Mouse (Mus musculus): ENCODE measurements around the gene Il27. TPM values are rescaled to one million over a fixed set of nuclear protein-coding genes. Genes with fewer than 3 reads are reported as not detected.

The Il27 gene
- polyA plus RNA-seq, 1 experiment from 2014 or later, result not detected

GRCm38 (mm10) chr7:126625369-126625768 is 30.6 kb upstream of the Il27 start:
- no peak for ATAC-seq (ENCODE audit: low read depth)
- Histone ChIP-seq H3K4me1 (replicated peaks) (peaks cover 5% of the 10 kb centered on the region), H3K4me3 (no peak overlapping the region), H3K27ac (replicated peaks) (no peak overlapping the region), H3K9me3 (no peaks in the 10 kb centered on the region), H3K4me2 (no peak overlapping the region), H3K27me3 (no peaks in the 10 kb centered on the region), H3K36me3 (no peaks in the 10 kb centered on the region), H3K9ac (no peak overlapping the region)
- WGBS, result 55% methylated on average over 6 of the region's 6 CpGs

GRCm38 (mm10) chr7:126624774-126625173 is 30.0 kb upstream of the Il27 start:
- H3K9ac ChIP-seq, result no peak overlapping the region
- no peak overlapping the region for H3K4me3 ChIP-seq
- H3K27me3 ChIP-seq, result no peaks in the 10 kb centered on the region
- H3K4me1 ChIP-seq (replicated peaks), result peaks cover 5% of the 10 kb centered on the region
- WGBS, result 78% methylated on average over 16 of the region's 16 CpGs
- no peak overlapping the region for H3K4me2 ChIP-seq
- no peaks in the 10 kb centered on the region for H3K9me3 ChIP-seq
- ATAC-seq (ENCODE audit: low read depth), result no peak
- no peaks in the 10 kb centered on the region for H3K36me3 ChIP-seq
- H3K27ac ChIP-seq (replicated peaks), result no peak overlapping the region

GRCm38 (mm10) chr7:126623381-126623780 is 28.6 kb upstream of the Il27 start:
- ATAC-seq (ENCODE audit: low read depth), result no peak
- Histone ChIP-seq H3K4me2 (no peak overlapping the region), H3K4me1 (replicated peaks) (peaks cover 5% of the 10 kb centered on the region), H3K9me3 (no peaks in the 10 kb centered on the region), H3K9ac (0 out of 2 replicates have a peak overlapping the region, but pooled peaks have one; percentile 26), H3K27ac (replicated peaks) (no peak overlapping the region), H3K27me3 (no peaks in the 10 kb centered on the region), H3K4me3 (no peak overlapping the region), H3K36me3 (no peaks in the 10 kb centered on the region)
- WGBS, result 91% methylated on average over 1 of the region's 1 CpGs

GRCm38 (mm10) chr7:126621452-126622359 is 27.0 kb upstream of the Il27 start:
- Histone ChIP-seq H3K4me3 (no peak overlapping the region), H3K4me2 (no peak overlapping the region), H3K36me3 (no peaks in the 10 kb centered on the region), H3K27ac (replicated peaks) (no peak overlapping the region), H3K9me3 (no peaks in the 10 kb centered on the region), H3K9ac (no peak overlapping the region), H3K4me1 (replicated peaks) (peaks cover 5% of the 10 kb centered on the region), H3K27me3 (no peaks in the 10 kb centered on the region)
- 87% methylated on average over 9 of the region's 9 CpGs for WGBS
- no peak for ATAC-seq (ENCODE audit: low read depth)

GRCm38 (mm10) chr7:126619559-126620275 is 25.0 kb upstream of the Il27 start:
- H3K9ac ChIP-seq, result no peak overlapping the region
- H3K4me2 ChIP-seq, result no peak overlapping the region
- no peak overlapping the region for H3K27ac ChIP-seq (replicated peaks)
- ATAC-seq (ENCODE audit: low read depth), result no peak
- no peaks in the 10 kb centered on the region for H3K36me3 ChIP-seq
- H3K9me3 ChIP-seq, result no peaks in the 10 kb centered on the region
- no peak overlapping the region for H3K4me3 ChIP-seq
- peaks cover 5% of the 10 kb centered on the region for H3K4me1 ChIP-seq (replicated peaks)
- no peaks in the 10 kb centered on the region for H3K27me3 ChIP-seq
- 84% methylated on average over 10 of the region's 10 CpGs for WGBS

GRCm38 (mm10) chr7:126616707-126617106 is 22.0 kb upstream of the Il27 start:
- H3K4me3 ChIP-seq, result no peak overlapping the region
- no peak for ATAC-seq (ENCODE audit: low read depth)
- H3K4me1 ChIP-seq (replicated peaks), result no peaks in the 10 kb centered on the region
- H3K9me3 ChIP-seq, result no peaks in the 10 kb centered on the region
- H3K36me3 ChIP-seq, result no peaks in the 10 kb centered on the region
- WGBS, result 75% methylated on average over 3 of the region's 3 CpGs
- no peak overlapping the region for H3K4me2 ChIP-seq
- H3K27ac ChIP-seq (replicated peaks), result no peak overlapping the region
- no peaks in the 10 kb centered on the region for H3K27me3 ChIP-seq
- no peak overlapping the region for H3K9ac ChIP-seq

- 76% methylated on average over 3 of the region's 3 CpGs for WGBS
- H3K9me3 ChIP-seq, result no peaks in the 10 kb centered on the region
- no peaks in the 10 kb centered on the region for H3K4me1 ChIP-seq (replicated peaks)
- H3K9ac ChIP-seq, result no peak overlapping the region
- no peak overlapping the region for H3K4me3 ChIP-seq
- no peak overlapping the region for H3K27ac ChIP-seq (replicated peaks)
- H3K36me3 ChIP-seq, result no peaks in the 10 kb centered on the region
- ATAC-seq (ENCODE audit: low read depth), result no peak
- H3K27me3 ChIP-seq, result no peaks in the 10 kb centered on the region
- H3K4me2 ChIP-seq, result no peak overlapping the region
Observed at GRCm38 (mm10) chr7:126612736-126613135, 18.0 kb upstream of the Il27 start.

GRCm38 (mm10) chr7:126607796-126608195 is 13.1 kb upstream of the Il27 start:
- Histone ChIP-seq H3K27ac (replicated peaks) (no peak overlapping the region), H3K4me3 (no peak overlapping the region), H3K4me2 (no peak overlapping the region), H3K36me3 (no peaks in the 10 kb centered on the region), H3K9me3 (no peaks in the 10 kb centered on the region), H3K9ac (no peak overlapping the region), H3K27me3 (no peaks in the 10 kb centered on the region), H3K4me1 (replicated peaks) (no peaks in the 10 kb centered on the region)
- no peak for ATAC-seq (ENCODE audit: low read depth)
- WGBS, result 91% methylated on average over 5 of the region's 5 CpGs

GRCm38 (mm10) chr7:126607064-126607463 is 12.3 kb upstream of the Il27 start:
- Histone ChIP-seq H3K9me3 (no peaks in the 10 kb centered on the region), H3K27me3 (no peaks in the 10 kb centered on the region), H3K4me1 (replicated peaks) (no peaks in the 10 kb centered on the region), H3K36me3 (no peaks in the 10 kb centered on the region), H3K9ac (no peak overlapping the region), H3K4me2 (no peak overlapping the region), H3K4me3 (no peak overlapping the region), H3K27ac (replicated peaks) (no peak overlapping the region)
- ATAC-seq (ENCODE audit: low read depth), result no peak
- 78% methylated on average over 3 of the region's 3 CpGs for WGBS

GRCm38 (mm10) chr7:126606611-126607010 is 11.9 kb upstream of the Il27 start:
- no peaks in the 10 kb centered on the region for H3K4me1 ChIP-seq (replicated peaks)
- H3K27me3 ChIP-seq, result no peaks in the 10 kb centered on the region
- ATAC-seq (ENCODE audit: low read depth), result no peak
- H3K36me3 ChIP-seq, result no peaks in the 10 kb centered on the region
- no peak overlapping the region for H3K4me2 ChIP-seq
- 77% methylated on average over 5 of the region's 5 CpGs for WGBS
- H3K4me3 ChIP-seq, result no peak overlapping the region
- no peak overlapping the region for H3K27ac ChIP-seq (replicated peaks)
- no peak overlapping the region for H3K9ac ChIP-seq
- no peaks in the 10 kb centered on the region for H3K9me3 ChIP-seq

- Histone ChIP-seq H3K9me3 (no peaks in the 10 kb centered on the region), H3K27ac (replicated peaks) (no peak overlapping the region), H3K36me3 (no peaks in the 10 kb centered on the region), H3K4me1 (replicated peaks) (no peaks in the 10 kb centered on the region), H3K4me3 (no peak overlapping the region), H3K9ac (no peak overlapping the region), H3K4me2 (no peak overlapping the region), H3K27me3 (no peaks in the 10 kb centered on the region)
- 87% methylated on average over 3 of the region's 3 CpGs for WGBS
- ATAC-seq (ENCODE audit: low read depth), result no peak
Observed at GRCm38 (mm10) chr7:126602650-126603049, 7.9 kb upstream of the Il27 start.

- Histone ChIP-seq H3K9me3 (no peaks in the 10 kb centered on the region), H3K9ac (no peak overlapping the region), H3K4me1 (replicated peaks) (no peaks in the 10 kb centered on the region), H3K4me2 (no peak overlapping the region), H3K27ac (replicated peaks) (no peak overlapping the region), H3K36me3 (no peaks in the 10 kb centered on the region), H3K4me3 (no peak overlapping the region), H3K27me3 (no peaks in the 10 kb centered on the region)
- WGBS, result 44% methylated on average over 5 of the region's 5 CpGs
- no peak for ATAC-seq (ENCODE audit: low read depth)
Observed at GRCm38 (mm10) chr7:126601896-126602295, 7.2 kb upstream of the Il27 start.
